Mouse (Mus musculus) liver, embryonic 11.5 days (tissue): Measurements from ENCODE around the gene Tmprss11c. TPM values are rescaled to one million over a fixed set of nuclear protein-coding genes. Genes with fewer than 3 reads are reported as not detected.
"Not testable (repeated sequence)": the region's sequence is repeated elsewhere in the genome, so short reads cannot be mapped to it uniquely, and the experiment has no call there.

Source experiments
- ATAC-seq: fragments of 200-750 bp; cut with Nextera tagmentation; replicated peaks from 2 replicates; pipeline ENCODE4 v1.8.0; 2017; ENCODE audit warnings: moderate number of reproducible peaks, mild to moderate bottlenecking, moderate TSS enrichment, moderate library complexity; ENCODE audit not compliant: low FRiP score
- DNase-seq: peaks from one replicate; pipeline ENCODE4 v3.0.0-alpha.2; 2017; ENCODE audit warnings: low spot score
- H3K27ac ChIP-seq: fragments of 300-500 bp; sonication (generic); 2 replicates; pipeline ENCODE4 v1.5.1; 2014; ENCODE audit warnings: mild to moderate bottlenecking, low read depth, low read length, control low read depth
- H3K27me3 ChIP-seq: fragments of 300-500 bp; sonication (generic); replicated peaks from 2 replicates; pipeline ENCODE4 v1.6.1; 2014; ENCODE audit warnings: low read length, mixed read lengths; ENCODE audit not compliant: control insufficient read depth, insufficient read depth
- H3K36me3 ChIP-seq: fragments of 300-500 bp; sonication (generic); 2 replicates; pipeline ENCODE4 v1.6.1; 2014; ENCODE audit warnings: mild to moderate bottlenecking, low read length, moderate library complexity, mixed read lengths; ENCODE audit not compliant: control insufficient read depth, insufficient read depth
- H3K4me1 ChIP-seq: fragments of 300-500 bp; sonication (generic); replicated peaks from 2 replicates; pipeline ENCODE4 v1.6.1; 2014; ENCODE audit warnings: low read length, mixed read lengths; ENCODE audit not compliant: control insufficient read depth, insufficient read depth
- H3K4me2 ChIP-seq: fragments of 300-500 bp; sonication (generic); 2 replicates; pipeline ENCODE4 v1.6.1; 2014; ENCODE audit warnings: mild to moderate bottlenecking, control low read depth, moderate library complexity
- H3K4me3 ChIP-seq: fragments of 300-500 bp; sonication (generic); 2 replicates; pipeline ENCODE4 v1.5.1; 2014; ENCODE audit warnings: low read depth, low read length, control low read depth
- H3K9ac ChIP-seq: fragments of 300-500 bp; sonication (generic); 2 replicates; pipeline ENCODE4 v1.6.1; 2014; ENCODE audit warnings: low read depth, low read length, control low read depth
- H3K9me3 ChIP-seq: fragments of 300-500 bp; sonication (generic); 2 replicates; pipeline ENCODE4 v1.6.1; 2016; ENCODE audit warnings: low read length, inconsistent platforms, mixed read lengths; ENCODE audit not compliant: control insufficient read depth
- WGBS: fragments of 180-500 bp; shearing (Covaris S2); extraction: QIAGEN DNeasy Blood & Tissue Kit; methylation state at CpG from one replicate; pipeline ENCODE4 v1.1.7; 2014; 5-methylcytosine and 5-hydroxymethylcytosine counted together
- polyA plus RNA-seq: library from polyadenylated mRNA; unstranded; fragments of >200 nt; fragmentation: Nextera tagmentation; extraction: Ambion mirVana; gene quantifications from 2 replicates; pipeline ENCODE4 v1.2.1, GENCODE M21; 2014

Tmprss11c gene
- not detected in 2 replicates for polyA plus RNA-seq

- Histone ChIP-seq H3K27ac (no peak within 1 kb of the TSS), H3K4me3 (no peak within 1 kb of the TSS), H3K9me3 (no peaks in the 10 kb centered on the region), H3K4me2 (no peak within 1 kb of the TSS), H3K36me3 (no peaks in the 10 kb centered on the region), H3K9ac (no peak within 1 kb of the TSS), H3K27me3 (no peaks in the 10 kb centered on the region), H3K4me1 (no peaks in the 10 kb centered on the region)
- WGBS: 56% methylated on average over 4 of the region's 4 CpGs
- no peak for ATAC-seq
- DNase-seq: no peak
Observed at GRCm38 (mm10) chr5:86289208-86289607, at the start of gene Tmprss11c. Gene Tmprss11c, minus strand, starts transcription at chr5:86289308.

- not testable (repeated sequence) for H3K27ac ChIP-seq, H3K9ac ChIP-seq, H3K4me2 ChIP-seq, H3K27me3 ChIP-seq, H3K4me1 ChIP-seq, H3K9me3 ChIP-seq, H3K36me3 ChIP-seq, ATAC-seq, DNase-seq
- H3K4me3 ChIP-seq: peak overlapping the region; percentile 7; the same call in 1 of the 2 replicates
- WGBS: 50% methylated on average over 25 of the region's 30 CpGs
Observed at GRCm38 (mm10) chr5:86318018-86318956, 29.2 kb upstream of the Tmprss11c start.

GRCm38 (mm10) chr5:86306116-86306515, 17.0 kb upstream of the Tmprss11c start:
- ATAC-seq: no peak
- Histone ChIP-seq H3K9me3 (no peaks in the 10 kb centered on the region), H3K4me2 (no peak overlapping the region), H3K27me3 (no peaks in the 10 kb centered on the region), H3K36me3 (no peaks in the 10 kb centered on the region), H3K9ac (no peak overlapping the region), H3K4me1 (no peaks in the 10 kb centered on the region), H3K27ac (no peak overlapping the region), H3K4me3 (no peak overlapping the region)
- WGBS: 82% methylated on average over 5 of the region's 5 CpGs
- no peak for DNase-seq

- no peak overlapping the region for H3K4me3 ChIP-seq
- H3K9ac ChIP-seq: no peak overlapping the region
- no peaks in the 10 kb centered on the region for H3K9me3 ChIP-seq
- H3K4me2 ChIP-seq: no peak overlapping the region
- ATAC-seq (no peak), DNase-seq (no peak)
- 81% methylated on average over 8 of the region's 8 CpGs for WGBS
- H3K27me3 ChIP-seq: no peaks in the 10 kb centered on the region
- H3K27ac ChIP-seq: no peak overlapping the region
- H3K36me3 ChIP-seq: no peaks in the 10 kb centered on the region
- no peaks in the 10 kb centered on the region for H3K4me1 ChIP-seq
Observed at GRCm38 (mm10) chr5:86303877-86304276, 14.8 kb upstream of the Tmprss11c start.

- Histone ChIP-seq H3K9me3 (no peaks in the 10 kb centered on the region), H3K4me1 (no peaks in the 10 kb centered on the region), H3K27me3 (no peaks in the 10 kb centered on the region), H3K4me3 (no peak overlapping the region), H3K9ac (no peak overlapping the region), H3K27ac (no peak overlapping the region), H3K36me3 (no peaks in the 10 kb centered on the region), H3K4me2 (no peak overlapping the region)
- 84% methylated on average over 11 of the region's 11 CpGs for WGBS
- ATAC-seq (no peak), DNase-seq (no peak)
Observed at GRCm38 (mm10) chr5:86246559-86246958, 42.5 kb downstream of the Tmprss11c start.

GRCm38 (mm10) chr5:86244880-86245279, 44.2 kb downstream of the Tmprss11c start:
- no peak overlapping the region for H3K4me3 ChIP-seq
- 37% methylated on average over 1 of the region's 1 CpGs for WGBS
- ATAC-seq: no peak
- no peak overlapping the region for H3K9ac ChIP-seq
- H3K27ac ChIP-seq: no peak overlapping the region
- H3K4me1 ChIP-seq: no peaks in the 10 kb centered on the region
- no peaks in the 10 kb centered on the region for H3K27me3 ChIP-seq
- DNase-seq: no peak
- no peaks in the 10 kb centered on the region for H3K9me3 ChIP-seq
- no peaks in the 10 kb centered on the region for H3K36me3 ChIP-seq
- H3K4me2 ChIP-seq: no peak overlapping the region

- Histone ChIP-seq H3K27ac (no peak overlapping the region), H3K9ac (no peak overlapping the region), H3K27me3 (no peaks in the 10 kb centered on the region), H3K4me1 (no peaks in the 10 kb centered on the region), H3K36me3 (no peaks in the 10 kb centered on the region), H3K9me3 (no peaks in the 10 kb centered on the region), H3K4me3 (no peak overlapping the region), H3K4me2 (no peak overlapping the region)
- 85% methylated on average over 3 of the region's 3 CpGs for WGBS
- ATAC-seq (no peak), DNase-seq (no peak)
Observed at GRCm38 (mm10) chr5:86244275-86244674, 44.8 kb downstream of the Tmprss11c start.

- Histone ChIP-seq H3K27ac (no peak overlapping the region), H3K9me3 (no peaks in the 10 kb centered on the region), H3K27me3 (no peaks in the 10 kb centered on the region), H3K4me1 (no peaks in the 10 kb centered on the region), H3K36me3 (no peaks in the 10 kb centered on the region), H3K4me2 (no peak overlapping the region), H3K4me3 (no peak overlapping the region), H3K9ac (no peak overlapping the region)
- ATAC-seq (no peak), DNase-seq (no peak)
- 75% methylated on average over 5 of the region's 5 CpGs for WGBS
Observed at GRCm38 (mm10) chr5:86227156-86227853, 61.8 kb downstream of the Tmprss11c start.
